Mouse (Mus musculus): ENCODE results near the gene Fcf1. TPM values are rescaled to one million over a fixed set of nuclear protein-coding genes. Genes with fewer than 3 reads are reported as not detected.

The Fcf1 gene
- total RNA-seq (2021): 10 to 100 TPM; 35.3 to 36.2 TPM
- long read RNA-seq, transcript Fcf1-201 (8 exons, 749 nt): major isoform, 10 of 21 reads
- long read RNA-seq, partial matches to known transcripts: 8 of 21 reads
- long read RNA-seq, other reads (novel, unspliced or antisense): 3 of 21 reads

DNA sequence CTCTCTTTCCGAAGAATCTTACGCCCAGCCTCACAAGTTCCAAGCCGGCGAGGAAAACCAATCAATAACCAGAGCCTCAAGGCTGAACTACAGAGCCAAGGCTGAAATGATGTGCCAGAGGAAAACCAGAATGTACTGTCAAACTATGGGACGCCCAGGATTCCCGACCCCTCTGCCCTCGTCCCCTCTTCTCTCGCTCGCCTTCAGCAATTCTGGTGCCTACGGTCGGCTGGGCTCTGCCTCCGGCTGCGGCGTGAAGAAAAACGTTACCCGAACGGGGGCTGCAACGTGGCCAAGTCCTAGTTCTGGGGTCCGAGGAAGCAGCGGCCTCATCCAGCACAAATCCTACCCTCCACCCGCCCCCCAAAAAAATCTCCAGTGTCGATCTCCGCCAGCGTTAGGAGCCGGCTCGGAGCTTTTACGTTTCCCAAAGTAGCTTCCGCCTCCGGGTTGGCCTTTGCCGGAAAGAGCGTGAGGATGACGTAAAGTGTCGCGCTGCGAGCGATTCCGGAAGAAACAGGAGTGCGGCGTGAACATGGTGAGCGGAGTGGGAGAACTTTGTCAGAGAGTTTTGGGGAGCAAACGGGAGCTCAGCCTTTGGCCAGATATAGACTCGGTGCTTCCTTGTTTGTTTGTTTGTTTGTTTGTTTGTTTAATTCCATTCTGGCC, at the start of gene Fcf1, which contains the start of gene Arel1:
Fcf1 (plus strand) TSS at position 470 of the 669 bp plus-strand sequence.
Arel1 (minus strand) TSS at position 473 of the 669 bp plus-strand sequence.
- DNase-seq (ENCODE audit: low spot score in 2 of 2): peak; percentile 88 to 96

DNA sequence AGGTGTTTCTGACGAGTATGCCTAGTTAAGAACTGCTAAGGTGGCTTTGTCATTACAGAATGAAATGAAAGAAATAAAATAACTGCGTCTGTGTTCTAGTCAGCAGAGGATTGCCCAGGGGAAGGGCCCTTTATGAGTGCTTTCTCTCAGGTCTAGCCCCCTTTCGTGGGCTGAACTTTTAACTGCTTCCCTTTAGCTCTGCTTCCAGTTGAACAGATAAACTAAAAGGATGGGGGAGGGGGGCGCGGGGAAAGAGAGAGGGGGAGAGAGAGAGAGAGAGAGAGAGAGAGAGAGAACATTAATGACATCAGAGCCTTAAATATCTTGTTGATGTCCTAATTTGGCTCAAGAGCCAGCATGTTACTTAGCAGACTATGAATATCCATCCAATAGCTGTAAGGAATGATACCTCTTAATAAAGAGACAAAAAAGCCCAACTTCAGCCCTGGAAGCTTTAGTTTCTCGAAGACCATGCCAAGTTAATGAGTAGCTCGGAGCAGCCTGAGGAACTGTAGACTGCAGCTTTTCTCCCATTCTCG, 48.7 kb upstream of the Fcf1 start:
- DNase-seq (ENCODE audit: low spot score in 2 of 2): no peak

DNA sequence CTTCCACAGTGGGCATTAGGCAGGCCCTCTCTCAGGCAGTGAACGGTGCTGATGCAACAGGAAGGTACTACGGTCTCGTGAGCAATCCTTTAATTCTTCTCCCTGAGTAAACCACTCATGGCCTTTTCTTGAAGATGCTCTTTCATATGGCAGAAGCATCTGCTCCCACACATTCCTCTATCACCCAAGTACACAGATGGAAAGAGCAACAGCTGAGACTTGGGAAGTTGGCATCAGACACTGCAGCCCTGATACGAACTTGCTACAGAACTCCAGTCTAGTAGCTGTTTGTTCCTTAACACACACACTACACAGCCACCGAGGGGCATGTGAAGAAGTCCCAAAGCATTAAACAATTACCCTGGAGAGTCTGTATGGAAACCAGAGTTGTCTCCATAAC, 46.4 kb upstream of the Fcf1 start:
- peak in 1 of 2 experiments; percentile 43 for DNase-seq (ENCODE audit: low spot score in 2 of 2)

DNA sequence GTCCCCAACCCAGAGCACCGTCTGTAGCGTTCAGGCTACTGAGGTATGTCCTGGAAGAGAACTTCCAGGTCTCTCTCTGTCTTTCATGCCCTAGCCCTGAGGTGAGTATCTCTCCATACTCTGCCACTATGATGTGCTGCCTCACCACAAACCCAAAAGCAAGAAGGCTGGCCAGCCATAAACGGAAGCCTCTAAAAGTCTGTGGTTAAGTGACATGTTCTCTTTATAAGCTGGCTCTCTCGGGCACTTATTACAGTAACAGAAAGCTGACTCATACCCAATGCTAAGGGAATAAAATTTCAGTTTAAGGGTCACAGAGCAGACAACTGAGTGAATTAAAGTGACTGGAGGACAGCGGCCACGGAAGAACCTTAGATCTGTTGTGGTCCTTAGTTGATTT, 44.2 kb upstream of the Fcf1 start:
- DNase-seq (ENCODE audit: low spot score in 2 of 2): no peak

DNA sequence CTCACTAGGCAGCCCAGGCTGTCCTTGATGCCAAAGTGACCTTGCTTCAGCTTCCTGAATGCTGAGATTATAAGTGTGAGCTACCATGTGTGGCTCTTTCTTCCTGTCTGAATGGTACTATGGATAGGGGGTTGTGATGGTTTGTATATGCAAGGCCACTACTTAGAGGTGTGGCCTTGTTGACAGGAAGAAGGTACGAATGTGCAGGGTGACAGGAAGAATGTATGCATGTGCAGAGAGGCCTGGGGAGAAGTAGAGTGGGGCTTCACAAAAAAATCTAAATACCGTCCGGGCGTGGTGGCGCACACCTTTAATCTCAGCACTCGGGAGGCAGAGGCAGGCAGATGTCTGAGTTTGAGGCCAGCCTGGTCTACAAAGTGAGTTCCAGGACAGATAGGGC, 38.5 kb upstream of the Fcf1 start:
- no peak for DNase-seq (ENCODE audit: low spot score in 2 of 2)

DNA sequence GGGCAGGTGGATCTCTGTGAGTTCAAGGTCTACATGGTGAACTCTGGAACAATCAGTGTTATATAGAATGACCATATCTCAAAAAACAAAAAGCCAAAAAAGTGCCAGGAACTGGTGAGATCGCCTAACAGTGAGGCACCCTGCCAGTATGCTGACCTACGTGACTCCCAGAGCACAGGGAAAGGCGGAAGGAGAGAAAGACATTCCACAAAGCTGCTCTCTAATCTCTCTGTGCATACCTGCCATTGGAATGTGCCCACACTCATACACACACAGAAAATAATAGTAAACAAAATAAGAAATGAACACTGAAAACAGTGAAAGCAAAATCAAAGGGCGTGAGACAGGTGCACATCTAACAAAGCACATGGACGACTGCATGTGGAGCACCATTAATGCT, 35.4 kb upstream of the Fcf1 start:
- DNase-seq (ENCODE audit: low spot score in 2 of 2): no peak

DNA sequence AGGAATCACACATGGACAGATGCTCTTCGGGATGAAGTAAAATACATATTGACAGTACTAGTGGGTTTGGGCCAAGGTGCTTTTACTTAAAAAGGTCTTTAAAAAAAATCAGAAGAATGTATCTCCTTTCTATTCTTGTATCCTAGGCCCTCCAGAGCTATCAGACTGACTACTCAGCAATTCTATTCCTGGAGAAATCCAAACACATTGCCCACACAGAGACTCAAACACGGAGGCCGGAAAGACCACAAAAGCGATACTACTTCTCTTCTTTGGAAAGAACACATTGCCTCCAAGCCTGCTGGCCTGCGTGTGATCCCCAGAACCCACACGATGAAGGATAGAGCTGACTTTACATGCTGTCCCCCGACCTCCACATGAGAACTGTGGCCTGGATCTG, 31.6 kb upstream of the Fcf1 start:
- DNase-seq (ENCODE audit: low spot score in 2 of 2): peak in 1 of 2 experiments; percentile 25

DNA sequence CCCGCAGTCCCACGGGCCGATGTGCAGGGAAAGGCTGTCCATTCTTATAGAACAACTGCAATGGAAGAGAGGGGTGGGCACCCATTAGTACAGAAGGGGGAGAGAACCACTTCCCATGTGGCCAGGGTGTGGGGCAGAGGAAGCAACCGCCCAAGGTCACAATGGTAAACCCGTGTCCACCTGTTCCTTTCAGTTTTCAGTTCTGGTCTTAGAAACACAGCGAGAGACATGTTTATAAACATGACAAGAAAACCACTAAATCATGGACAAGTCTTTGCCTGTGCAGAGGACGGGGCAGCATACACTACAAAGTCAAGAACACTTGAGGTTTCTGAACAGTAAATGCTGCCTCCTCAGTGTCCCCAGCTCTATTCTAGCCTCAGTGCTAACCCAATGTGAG, 30.4 kb upstream of the Fcf1 start:
- no peak for DNase-seq (ENCODE audit: low spot score in 2 of 2)

DNA sequence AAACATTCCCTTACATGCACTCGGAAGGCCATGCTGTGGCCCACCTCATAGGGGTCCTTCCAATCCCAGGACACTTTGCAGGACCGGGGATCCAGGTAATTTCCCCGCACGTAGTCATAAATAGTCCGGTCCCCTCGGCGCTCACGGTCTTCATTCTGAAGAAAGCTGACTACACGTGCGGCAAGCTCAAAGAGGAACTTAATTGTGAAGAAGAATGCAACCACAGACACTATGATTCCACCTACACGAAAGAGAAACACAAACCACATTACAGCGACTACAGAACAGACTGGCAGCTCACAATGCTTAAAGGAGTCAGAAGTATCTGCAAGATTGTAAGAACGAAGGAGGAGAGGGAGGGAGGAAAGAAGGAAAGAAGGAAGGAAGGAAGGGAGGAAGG, 29.0 kb upstream of the Fcf1 start:
- no peak for DNase-seq (ENCODE audit: low spot score in 2 of 2)

DNA sequence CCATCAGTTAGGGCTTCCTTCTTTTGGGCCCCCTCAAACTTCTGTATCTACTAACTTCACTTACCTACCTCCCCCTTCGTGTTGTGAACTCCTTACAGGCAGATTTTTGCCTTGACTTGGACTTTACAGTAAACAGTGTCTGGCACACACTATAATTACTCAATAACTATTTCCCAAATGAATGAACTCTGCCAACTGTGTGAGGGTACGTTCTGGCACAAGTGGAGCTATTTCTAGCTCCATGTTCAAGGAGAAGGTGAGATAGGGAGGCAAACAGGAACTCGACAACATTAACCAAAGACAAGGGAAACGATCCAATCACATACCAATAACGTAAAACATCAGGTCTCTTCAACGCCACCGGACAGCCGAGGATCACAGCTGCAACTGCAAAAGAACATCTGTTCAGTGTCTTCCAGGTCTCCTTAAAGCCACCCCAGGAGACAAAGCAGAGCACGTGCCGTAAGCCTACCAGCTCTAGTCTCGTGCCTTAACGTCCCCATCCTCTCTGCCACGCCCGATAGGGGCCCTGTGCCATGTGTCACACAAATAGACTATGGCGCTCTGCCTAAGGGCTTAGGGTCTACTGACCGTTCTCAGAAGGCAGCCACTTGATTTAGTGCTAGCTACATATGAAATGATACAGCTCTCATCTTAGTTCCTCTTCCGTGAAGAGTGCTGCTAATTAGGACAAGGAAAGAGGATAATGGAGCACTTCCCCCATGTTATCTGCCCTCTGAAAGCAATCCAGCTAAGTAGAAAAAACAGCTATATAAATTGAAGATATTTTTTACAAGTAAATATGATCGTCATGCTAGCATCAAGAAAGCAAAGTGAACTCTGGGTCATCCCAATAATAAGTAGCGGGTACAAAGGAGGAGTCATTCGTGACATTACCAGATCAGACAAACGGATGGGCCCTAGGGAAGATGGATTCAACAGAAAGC, 27.4 kb upstream of the Fcf1 start:
- DNase-seq (ENCODE audit: low spot score in 2 of 2): no peak

DNA sequence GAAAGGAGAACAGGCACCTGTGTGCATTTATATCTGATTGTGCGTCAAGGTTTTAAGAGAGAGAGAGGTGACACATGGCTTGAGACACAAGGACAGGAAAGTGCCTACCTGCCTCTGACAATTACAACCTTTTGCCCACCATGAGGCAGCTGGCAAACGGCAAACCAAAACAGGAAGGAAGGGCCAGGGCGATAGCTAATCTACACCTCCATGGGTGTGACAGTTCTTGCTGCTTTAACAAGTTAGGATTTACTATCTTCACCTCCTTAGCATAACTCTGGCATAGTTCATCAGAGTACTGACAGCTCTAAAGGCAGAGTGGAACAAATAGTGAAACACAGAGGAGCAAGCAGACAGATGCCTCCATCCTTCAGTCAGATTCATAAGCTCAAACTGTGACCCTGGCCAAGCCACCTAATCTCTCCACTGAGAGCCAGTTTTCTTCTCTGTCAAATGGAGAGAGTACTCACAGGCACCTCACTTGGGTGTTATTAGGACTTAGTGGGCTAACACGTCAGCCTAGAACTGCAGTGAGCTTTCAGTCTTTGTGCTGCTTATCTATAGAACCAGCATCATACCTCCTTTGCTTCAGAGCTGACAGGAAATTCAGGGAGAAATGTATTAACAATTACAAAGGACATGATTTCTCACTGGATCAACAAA, 26.4 kb upstream of the Fcf1 start:
- no peak for DNase-seq (ENCODE audit: low spot score in 2 of 2)

DNA sequence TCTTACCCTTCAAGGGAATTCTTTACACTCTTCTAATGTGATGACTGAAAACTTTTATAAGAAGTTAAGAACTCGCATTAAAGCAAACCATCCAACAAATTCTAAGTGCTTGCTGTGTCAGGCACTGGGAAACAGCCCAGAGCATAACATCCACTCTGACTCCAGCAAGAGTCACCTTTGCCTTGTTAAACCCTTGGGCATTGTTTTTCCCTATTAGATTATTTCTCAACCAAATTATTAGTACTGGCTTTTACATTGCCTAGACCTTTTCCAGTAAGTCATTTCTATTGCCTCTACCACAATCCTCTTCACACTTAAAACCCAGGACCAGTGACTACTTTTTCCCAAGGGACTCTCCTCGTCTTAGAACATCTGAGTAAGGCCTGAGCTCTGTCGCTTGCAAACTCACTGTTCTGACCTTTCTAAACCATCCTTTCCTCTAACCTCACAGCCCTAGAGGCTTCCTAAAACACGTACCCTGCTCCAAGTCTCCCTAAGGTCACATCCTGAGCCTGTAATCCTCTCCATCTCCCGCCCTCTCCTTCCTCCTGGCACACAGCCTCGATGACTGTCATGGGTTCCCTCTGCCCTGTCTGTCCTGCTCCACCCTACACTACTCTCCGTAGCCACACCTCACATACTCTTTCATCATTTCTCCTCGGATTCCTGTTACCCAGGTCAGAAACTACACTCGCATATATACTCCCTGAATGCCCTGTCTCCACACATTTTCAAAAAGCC, 25.7 kb upstream of the Fcf1 start:
- no peak for DNase-seq (ENCODE audit: low spot score in 2 of 2)

DNA sequence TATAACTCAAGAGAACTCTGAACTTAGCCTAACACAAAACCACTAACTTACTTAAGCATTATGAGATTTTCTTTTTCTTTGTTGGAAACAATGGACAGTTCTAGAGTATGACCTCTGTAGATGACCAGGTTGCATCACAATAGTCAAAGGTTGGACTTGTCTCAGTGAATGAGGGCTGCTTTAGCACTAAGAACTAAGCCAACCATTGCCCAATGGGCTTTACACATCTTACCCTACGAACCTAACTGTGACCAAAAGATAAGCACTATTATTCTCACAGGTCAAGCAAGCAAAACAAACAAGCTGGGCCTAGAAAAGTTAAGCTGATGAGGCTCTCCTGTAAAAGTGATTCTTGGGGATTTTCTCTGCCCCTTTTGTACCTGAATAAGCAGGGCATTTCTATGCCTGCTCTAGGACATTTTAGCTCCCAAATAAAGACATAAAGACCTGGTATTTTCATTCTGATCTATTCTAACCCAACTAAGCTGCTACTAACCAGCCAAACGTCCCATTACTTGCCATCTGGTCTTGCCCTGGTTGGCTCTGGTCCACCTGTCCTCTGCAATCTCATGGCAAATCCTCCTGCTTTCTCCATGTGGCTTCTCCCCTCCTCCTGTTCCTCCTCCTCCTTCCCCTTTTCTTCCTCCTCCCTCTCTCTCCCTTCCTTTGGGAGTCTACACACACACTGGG, 22.7 kb upstream of the Fcf1 start:
- no peak for DNase-seq (ENCODE audit: low spot score in 2 of 2)

DNA sequence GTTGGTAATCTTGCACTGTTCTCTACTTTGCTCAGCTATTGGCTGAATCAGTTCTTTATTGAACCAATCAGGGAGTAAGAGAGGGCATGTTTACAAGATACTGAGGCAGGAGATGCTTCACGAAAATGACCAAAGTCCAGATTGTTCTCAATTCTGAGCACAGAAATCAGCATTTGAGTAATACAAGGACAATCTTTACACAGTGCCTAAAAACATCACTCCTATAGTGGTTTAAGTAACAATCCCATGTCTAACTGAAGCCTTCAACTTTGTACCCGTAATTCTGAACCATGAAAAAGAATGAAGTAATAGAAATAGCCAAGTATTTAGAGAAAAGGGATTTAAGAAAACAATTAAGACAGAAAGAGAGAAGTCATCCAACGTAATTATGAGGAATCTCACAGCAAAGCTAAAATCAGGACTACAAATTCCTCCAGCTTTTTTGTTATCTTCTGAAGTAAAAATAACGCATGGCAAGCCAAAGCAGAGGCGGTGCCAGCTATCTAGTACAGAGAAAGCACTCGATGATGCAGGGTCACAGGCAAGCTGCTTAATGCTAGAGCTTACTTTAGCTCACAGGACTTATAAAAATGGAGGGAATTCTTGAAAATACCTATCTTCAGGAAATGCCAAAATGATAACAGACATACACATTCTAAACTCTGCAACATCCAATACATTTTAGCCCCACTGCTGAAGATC, 22.0 kb upstream of the Fcf1 start:
- DNase-seq (ENCODE audit: low spot score in 2 of 2): no peak

DNA sequence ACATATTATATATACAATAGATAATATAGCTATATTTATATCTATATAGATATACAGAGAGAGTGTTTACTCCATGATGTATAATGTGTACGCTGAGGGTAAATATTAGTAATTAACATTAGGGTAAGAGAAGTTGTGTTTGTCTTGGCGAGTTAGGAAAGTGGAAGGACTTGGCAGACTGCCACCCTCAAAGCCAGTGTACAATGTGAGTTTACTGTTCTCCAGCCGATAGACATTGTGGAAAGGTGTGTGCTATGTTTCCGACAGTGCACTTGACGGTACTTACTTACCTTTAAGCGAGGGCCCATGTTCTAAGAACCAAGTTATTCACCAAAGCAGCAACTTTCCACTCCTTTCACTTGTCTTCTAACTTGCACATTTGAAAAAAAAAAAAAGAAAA, 19.9 kb upstream of the Fcf1 start:
- DNase-seq (ENCODE audit: low spot score in 2 of 2): no peak

DNA sequence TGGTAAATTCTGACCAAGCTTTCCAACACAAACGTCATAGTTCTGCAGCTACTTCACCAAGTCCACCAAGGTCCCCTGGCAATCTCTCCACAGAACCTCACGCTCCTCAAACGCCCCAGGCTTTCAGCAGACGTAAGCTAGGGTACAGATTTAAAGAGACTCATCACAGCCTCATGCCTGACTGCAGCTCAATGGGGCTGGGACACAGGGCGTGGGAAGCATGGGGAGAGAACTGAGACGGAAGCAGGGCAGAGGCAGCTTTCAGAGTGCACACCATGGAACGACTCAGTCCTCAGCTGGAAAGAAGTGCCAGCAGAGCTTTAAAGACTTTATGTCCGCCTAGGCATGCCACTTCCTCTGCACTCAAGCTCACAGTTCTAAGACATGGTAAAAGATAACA, 19.2 kb upstream of the Fcf1 start:
- no peak for DNase-seq (ENCODE audit: low spot score in 2 of 2)

DNA sequence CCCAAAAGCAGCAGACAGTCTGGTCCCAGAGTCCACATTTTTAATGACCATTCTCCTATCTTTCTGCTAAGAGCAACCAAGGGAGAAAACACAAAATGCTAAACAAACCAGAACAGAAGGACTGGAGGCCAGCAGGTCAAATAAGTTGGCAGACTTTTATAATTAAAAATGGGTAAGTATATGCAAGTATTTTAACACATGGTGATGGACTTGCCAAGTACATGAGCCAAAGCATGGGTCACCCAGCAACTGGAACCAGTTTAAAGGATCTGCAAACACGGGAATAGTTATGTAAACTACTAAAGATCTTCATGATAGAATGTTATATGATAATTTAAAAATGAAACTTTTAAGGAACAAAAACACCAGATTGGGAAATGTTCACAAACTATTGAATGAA, 18.3 kb upstream of the Fcf1 start:
- no peak for DNase-seq (ENCODE audit: low spot score in 2 of 2)

DNA sequence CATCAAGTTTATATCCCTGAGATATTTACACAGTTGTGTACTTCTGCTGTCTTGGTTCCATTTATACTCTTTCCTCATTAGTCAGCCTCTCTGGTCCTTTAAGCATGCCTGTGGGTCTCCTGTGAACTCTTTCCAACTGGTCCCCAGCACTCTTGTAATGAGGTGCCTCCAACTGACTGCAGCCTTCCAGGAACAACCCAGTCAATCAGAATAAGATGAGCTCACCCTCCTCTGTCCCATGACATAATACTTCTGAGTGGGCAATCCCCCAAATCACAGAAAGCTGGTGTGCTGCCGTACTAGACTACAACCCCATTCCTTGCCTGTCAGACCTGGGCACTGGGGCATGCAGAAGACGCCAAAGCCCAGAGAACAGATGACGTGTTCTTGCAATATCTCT, 14.4 kb upstream of the Fcf1 start:
- DNase-seq (ENCODE audit: low spot score in 2 of 2): no peak

DNA sequence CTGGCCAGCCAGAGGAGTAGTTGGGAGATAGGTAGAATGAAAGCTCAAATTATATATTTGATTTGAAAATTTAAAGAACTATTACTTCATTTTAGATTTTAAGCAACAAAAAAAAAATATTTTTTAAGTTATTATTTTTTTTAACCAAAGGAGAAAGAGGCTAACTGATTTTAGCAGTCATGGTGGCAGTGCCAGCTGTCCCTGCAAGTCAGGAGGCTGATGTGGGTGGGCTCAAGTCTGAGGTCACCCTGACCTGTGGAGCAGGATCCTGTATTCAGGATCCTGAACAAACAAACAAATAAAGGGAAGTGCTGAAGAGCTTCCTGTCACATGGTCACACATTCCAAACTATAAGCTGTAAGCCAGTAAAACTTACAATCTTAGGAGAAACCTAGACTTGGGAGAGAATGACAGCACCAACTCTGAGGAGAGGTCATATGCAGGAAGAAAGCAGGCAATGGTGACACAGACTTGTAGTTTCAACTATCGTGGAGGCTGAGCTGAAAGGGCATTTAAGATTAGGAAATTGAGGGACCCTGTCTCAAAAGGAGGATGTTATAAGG, 11.8 kb upstream of the Fcf1 start:
- DNase-seq (ENCODE audit: low spot score in 2 of 2): no peak

All from layer of hippocampus, adult 18-20 months (tissue).